Mouse (Mus musculus): ENCODE measurements at regions not wholly inside any gene's neighbourhood (a gene's known extent, or its start where the extent isn't known, plus 50 kb on each side); places are given as distances from the start of the nearest gene placed in this dataset.
"Not testable (repeated sequence)": the region's sequence is repeated elsewhere in the genome, so short reads cannot be mapped to it uniquely, and the experiment has no call there.

- not testable (repeated sequence) for H3K9me3 ChIP-seq (replicated peaks; ENCODE audit: control insufficient read depth, low read length); H3K36me3 ChIP-seq (ENCODE audit: control insufficient read depth, insufficient read depth); H3K27me3 ChIP-seq (ENCODE audit: control insufficient read depth, insufficient read depth, low read length); H3K4me1 ChIP-seq (ENCODE audit: control insufficient read depth, insufficient read depth, low read length); H3K4me3 ChIP-seq (ENCODE audit: low read length); H3K9ac ChIP-seq (ENCODE audit: low read length); H3K4me2 ChIP-seq (ENCODE audit: low read depth, low read length)
- H3K27ac ChIP-seq (ENCODE audit: low read length), result peak overlapping the region; percentile 7; the same call in 1 of the 2 replicates
- peak; percentile 79 for ATAC-seq (replicated peaks; ENCODE audit: extremely low read depth, insufficient read depth, low FRiP score)
- WGBS, result 10% methylated on average over 1 of the region's 2 CpGs
Observed at GRCm38 (mm10) chrX:103532620-103533199, 97.7 kb upstream of the Zcchc13 start.

DNA sequence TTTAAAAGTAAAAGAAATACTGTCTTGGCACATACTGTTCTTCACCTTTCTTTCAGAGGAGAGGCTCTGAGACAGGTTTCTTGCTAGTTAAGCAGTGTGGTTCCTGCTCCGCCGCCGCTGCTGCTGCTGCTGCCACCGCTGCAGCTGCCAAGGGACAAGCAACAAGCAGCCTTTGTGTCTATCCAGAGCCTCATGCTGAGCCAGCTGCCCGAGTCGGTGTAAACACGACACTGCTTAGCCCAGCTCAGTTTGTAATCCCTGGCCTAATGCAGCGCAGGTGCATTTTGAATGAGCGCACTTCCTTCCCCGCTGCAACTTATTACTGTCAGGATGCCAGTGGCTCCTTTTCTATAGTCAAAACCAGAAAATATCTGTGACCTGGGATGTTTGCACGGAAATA is 97.1 kb upstream of the Zcchc13 start:
- WGBS, result 37% methylated on average over 11 of the region's 11 CpGs
- Histone ChIP-seq H3K36me3 (ENCODE audit: control insufficient read depth, insufficient read depth) (no peaks in the 10 kb centered on the region), H3K4me2 (ENCODE audit: low read depth, low read length) (no peak overlapping the region), H3K9me3 (replicated peaks; ENCODE audit: control insufficient read depth, low read length) (no peaks in the 10 kb centered on the region), H3K27ac (ENCODE audit: low read length) (peak overlapping the region; percentile 7; the same call in 1 of the 2 replicates), H3K9ac (ENCODE audit: low read length) (0 out of 2 replicates have a peak overlapping the region, but pooled peaks have one; percentile 25), H3K4me3 (ENCODE audit: low read length) (no peak overlapping the region), H3K4me1 (ENCODE audit: control insufficient read depth, insufficient read depth, low read length) (peaks cover 8% of the 10 kb centered on the region; the same call in 1 of the 2 replicates), H3K27me3 (ENCODE audit: control insufficient read depth, insufficient read depth, low read length) (no peaks in the 10 kb centered on the region; the same call in 1 of the 2 replicates)
- ATAC-seq (replicated peaks; ENCODE audit: extremely low read depth, insufficient read depth, low FRiP score), result no peak; the same call in 1 of the 2 replicates

DNA sequence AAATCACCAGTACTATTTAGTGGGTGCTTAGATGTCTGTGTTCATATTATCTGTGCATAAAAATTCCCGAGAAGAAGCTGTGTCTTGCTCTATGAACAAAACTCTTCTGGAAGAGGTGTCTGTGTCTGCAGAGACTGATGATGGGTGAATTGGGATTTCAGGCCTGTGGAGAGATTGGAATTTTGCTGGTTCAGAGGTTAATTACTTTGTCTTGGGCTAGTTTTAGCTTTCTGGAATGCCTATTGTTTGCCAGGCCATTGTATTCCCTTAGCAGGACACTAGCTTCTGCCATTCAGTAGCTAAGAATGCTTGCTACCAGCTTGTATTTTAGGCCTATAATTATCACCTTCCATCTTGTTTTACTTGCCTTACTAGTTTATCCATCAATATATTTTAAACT is 96.6 kb upstream of the Zcchc13 start:
- Histone ChIP-seq H3K36me3 (ENCODE audit: control insufficient read depth, insufficient read depth) (no peaks in the 10 kb centered on the region), H3K27ac (ENCODE audit: low read length) (no peak overlapping the region), H3K9ac (ENCODE audit: low read length) (no peak overlapping the region), H3K9me3 (replicated peaks; ENCODE audit: control insufficient read depth, low read length) (no peaks in the 10 kb centered on the region), H3K4me1 (ENCODE audit: control insufficient read depth, insufficient read depth, low read length) (peaks cover 8% of the 10 kb centered on the region; the same call in 1 of the 2 replicates), H3K4me2 (ENCODE audit: low read depth, low read length) (no peak overlapping the region), H3K4me3 (ENCODE audit: low read length) (no peak overlapping the region), H3K27me3 (ENCODE audit: control insufficient read depth, insufficient read depth, low read length) (no peaks in the 10 kb centered on the region; the same call in 1 of the 2 replicates)
- WGBS, result 43% methylated on average over 1 of the region's 1 CpGs
- no peak for ATAC-seq (replicated peaks; ENCODE audit: extremely low read depth, insufficient read depth, low FRiP score)

- no peaks in the 10 kb centered on the region for H3K9me3 ChIP-seq (replicated peaks; ENCODE audit: control insufficient read depth, low read length)
- H3K36me3 ChIP-seq (ENCODE audit: control insufficient read depth, insufficient read depth), result no peaks in the 10 kb centered on the region
- H3K4me2 ChIP-seq (ENCODE audit: low read depth, low read length), result no peak overlapping the region
- no peak overlapping the region for H3K27ac ChIP-seq (ENCODE audit: low read length)
- no peak overlapping the region for H3K4me3 ChIP-seq (ENCODE audit: low read length)
- WGBS, result 71% methylated on average over 5 of the region's 5 CpGs
- ATAC-seq (replicated peaks; ENCODE audit: extremely low read depth, insufficient read depth, low FRiP score), result no peak
- no peak overlapping the region for H3K9ac ChIP-seq (ENCODE audit: low read length)
- no peaks in the 10 kb centered on the region for H3K27me3 ChIP-seq (ENCODE audit: control insufficient read depth, insufficient read depth, low read length)
- peaks cover 4% of the 10 kb centered on the region; the same call in 1 of the 2 replicates for H3K4me1 ChIP-seq (ENCODE audit: control insufficient read depth, insufficient read depth, low read length)
Observed at GRCm38 (mm10) chrX:103546490-103547202, 83.7 kb upstream of the Zcchc13 start.

DNA sequence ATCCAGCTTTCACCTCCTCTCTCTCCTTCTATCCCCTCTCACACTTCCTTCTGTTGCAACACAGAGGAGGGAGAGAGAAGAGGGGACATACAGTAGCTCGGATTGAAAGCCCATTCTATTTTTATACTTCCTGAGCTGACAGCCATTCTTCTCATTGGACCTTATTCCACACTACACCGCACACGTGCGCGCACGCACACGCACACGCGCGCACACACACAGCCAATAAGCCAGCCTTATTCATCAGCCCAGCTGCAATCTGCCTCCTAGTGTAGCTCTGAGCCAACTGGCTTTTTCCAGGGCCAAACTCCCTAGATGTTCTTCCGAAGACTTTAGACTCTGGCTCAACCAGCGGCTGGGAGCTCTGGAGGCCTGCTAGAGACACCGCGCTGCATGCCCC is 79.1 kb upstream of the Zcchc13 start:
- Histone ChIP-seq H3K9ac (ENCODE audit: low read length) (peak overlapping the region; percentile 21; the same call in 1 of the 2 replicates), H3K36me3 (ENCODE audit: control insufficient read depth, insufficient read depth) (no peaks in the 10 kb centered on the region), H3K9me3 (replicated peaks; ENCODE audit: control insufficient read depth, low read length) (no peaks in the 10 kb centered on the region), H3K4me3 (ENCODE audit: low read length) (no peak overlapping the region), H3K27ac (ENCODE audit: low read length) (peak overlapping the region; percentile 37), H3K4me1 (ENCODE audit: control insufficient read depth, insufficient read depth, low read length) (peaks cover 10% of the 10 kb centered on the region), H3K27me3 (ENCODE audit: control insufficient read depth, insufficient read depth, low read length) (no peaks in the 10 kb centered on the region), H3K4me2 (ENCODE audit: low read depth, low read length) (no peak overlapping the region; the same call in 1 of the 2 replicates)
- 0 out of 2 replicates have a peak, but pooled peaks have one; percentile 25 for ATAC-seq (replicated peaks; ENCODE audit: extremely low read depth, insufficient read depth, low FRiP score)
- WGBS, result 58% methylated on average over 14 of the region's 14 CpGs

DNA sequence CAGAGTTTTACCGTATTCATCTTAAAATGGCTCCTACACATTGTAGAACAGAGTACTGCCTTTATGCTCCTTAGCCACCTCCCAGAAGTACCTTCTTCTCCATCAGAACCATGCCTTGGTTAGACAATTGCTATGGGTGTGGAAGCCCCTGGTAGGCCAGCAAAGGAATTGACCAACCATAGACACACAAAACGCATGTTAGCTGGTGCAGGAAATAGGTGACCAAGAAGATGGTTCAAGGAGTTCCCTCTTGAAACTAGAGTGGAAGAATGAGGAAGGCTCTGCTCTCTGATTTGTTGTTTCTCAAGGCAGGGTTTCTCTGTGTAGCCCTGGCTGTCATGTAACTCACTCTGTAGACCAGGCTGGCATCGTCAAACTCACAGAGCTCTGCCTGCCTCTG is 77.2 kb upstream of the Zcchc13 start:
- Histone ChIP-seq H3K27me3 (ENCODE audit: control insufficient read depth, insufficient read depth, low read length) (no peaks in the 10 kb centered on the region), H3K36me3 (ENCODE audit: control insufficient read depth, insufficient read depth) (no peaks in the 10 kb centered on the region), H3K9ac (ENCODE audit: low read length) (no peak overlapping the region), H3K27ac (ENCODE audit: low read length) (no peak overlapping the region), H3K4me2 (ENCODE audit: low read depth, low read length) (no peak overlapping the region), H3K9me3 (replicated peaks; ENCODE audit: control insufficient read depth, low read length) (no peaks in the 10 kb centered on the region), H3K4me3 (ENCODE audit: low read length) (no peak overlapping the region), H3K4me1 (ENCODE audit: control insufficient read depth, insufficient read depth, low read length) (peaks cover 20% of the 10 kb centered on the region)
- WGBS, result 95% methylated on average over 3 of the region's 3 CpGs
- ATAC-seq (replicated peaks; ENCODE audit: extremely low read depth, insufficient read depth, low FRiP score), result no peak

GRCm38 (mm10) chrX:103553605-103554004 is 76.8 kb upstream of the Zcchc13 start:
- Histone ChIP-seq H3K9ac (ENCODE audit: low read length) (no peak overlapping the region), H3K4me1 (ENCODE audit: control insufficient read depth, insufficient read depth, low read length) (peaks cover 20% of the 10 kb centered on the region), H3K9me3 (replicated peaks; ENCODE audit: control insufficient read depth, low read length) (no peaks in the 10 kb centered on the region), H3K4me3 (ENCODE audit: low read length) (no peak overlapping the region), H3K27me3 (ENCODE audit: control insufficient read depth, insufficient read depth, low read length) (no peaks in the 10 kb centered on the region), H3K4me2 (ENCODE audit: low read depth, low read length) (no peak overlapping the region), H3K27ac (ENCODE audit: low read length) (no peak overlapping the region), H3K36me3 (ENCODE audit: control insufficient read depth, insufficient read depth) (no peaks in the 10 kb centered on the region)
- ATAC-seq (replicated peaks; ENCODE audit: extremely low read depth, insufficient read depth, low FRiP score), result no peak
- 84% methylated on average over 3 of the region's 3 CpGs for WGBS

- H3K4me1 ChIP-seq (ENCODE audit: control insufficient read depth, insufficient read depth, low read length), result peaks cover 20% of the 10 kb centered on the region
- H3K9ac ChIP-seq (ENCODE audit: low read length); H3K27me3 ChIP-seq (ENCODE audit: control insufficient read depth, insufficient read depth, low read length); H3K4me3 ChIP-seq (ENCODE audit: low read length); H3K36me3 ChIP-seq (ENCODE audit: control insufficient read depth, insufficient read depth); H3K27ac ChIP-seq (ENCODE audit: low read length); H3K9me3 ChIP-seq (replicated peaks; ENCODE audit: control insufficient read depth, low read length); H3K4me2 ChIP-seq (ENCODE audit: low read depth, low read length): not testable (repeated sequence)
- 22% methylated on average over 4 of the region's 5 CpGs for WGBS
- peak; percentile 81 for ATAC-seq (replicated peaks; ENCODE audit: extremely low read depth, insufficient read depth, low FRiP score)
Observed at GRCm38 (mm10) chrX:103555041-103555986, 75.1 kb upstream of the Zcchc13 start.
